Mouse (Mus musculus) ovary, postnatal 36 days (tissue): ENCODE measurements around the gene Stam.
"Not testable (repeated sequence)": the region's sequence is repeated elsewhere in the genome, so short reads cannot be mapped to it uniquely, and the experiment has no call there.

Experiments used
- DNase-seq: peaks from one replicate; pipeline ENCODE4 v3.0.0; 2022; ENCODE audit warnings: low spot score, mixed read lengths

The Stam gene

GRCm38 (mm10) chr2:14192046-14192445, 118.1 kb downstream of the Stam start:
- DNase-seq = no peak

GRCm38 (mm10) chr2:14198325-14198903, 124.5 kb downstream of the Stam start:
- DNase-seq = not testable (repeated sequence)
